Mouse (Mus musculus): ENCODE data around the gene Atr.
"Not testable (repeated sequence)": the region's sequence is repeated elsewhere in the genome, so short reads cannot be mapped to it uniquely, and the experiment has no call there.

DNA sequence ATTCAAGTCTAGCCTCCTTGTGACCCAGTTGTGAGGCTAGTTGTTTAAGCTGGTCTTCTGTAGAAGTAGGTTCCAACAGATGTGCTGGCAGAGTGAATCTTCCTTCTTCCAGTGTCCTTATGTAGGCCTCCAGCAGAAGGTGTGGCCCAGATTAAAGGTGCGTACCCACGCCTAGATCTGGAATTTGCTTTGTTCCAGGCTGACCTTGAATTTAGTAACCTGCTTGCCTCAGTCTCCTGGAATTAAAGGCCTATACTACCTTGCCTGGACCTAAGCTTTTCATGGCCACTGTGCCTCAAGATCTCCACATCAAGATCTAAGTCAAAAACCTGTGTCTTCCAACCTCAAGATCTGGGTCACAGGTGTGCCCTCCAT is 101.3 kb downstream of the Atr start:
- TF ChIP-seq CTCF, EP300 (IDR thresholded peaks at IDR 0.05; ENCODE audit: low read depth): not testable (repeated sequence)

Measured in liver, embryonic 14.5 days (tissue).